Mouse (Mus musculus) cerebellum, adult 11-12 months (tissue): ENCODE data around the gene Epdr1.
"Not testable (repeated sequence)": the region's sequence is repeated elsewhere in the genome, so short reads cannot be mapped to it uniquely, and the experiment has no call there.

Experiments used
- DNase-seq: peaks from one replicate; pipeline ENCODE4 v3.0.0; 2022

The Epdr1 gene

DNA sequence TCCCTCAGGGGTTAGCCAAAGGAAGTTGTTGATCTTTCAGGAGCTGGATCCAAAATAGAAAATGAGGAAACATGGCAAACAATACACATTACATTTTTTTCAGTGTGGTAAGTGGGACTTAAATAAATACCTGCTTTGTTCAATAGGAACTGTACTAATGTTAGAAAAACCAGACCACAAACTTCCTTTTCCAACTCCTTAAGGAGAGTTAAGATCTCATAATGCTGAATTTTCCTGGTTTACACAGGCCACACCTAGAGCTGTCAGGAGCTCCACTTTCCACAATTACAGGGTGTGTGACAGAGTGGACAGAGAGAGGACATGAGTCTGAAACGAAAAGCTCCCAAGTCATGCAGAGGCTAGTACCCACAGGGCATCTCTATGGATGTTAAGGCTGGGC lies 16.0 kb downstream of the Epdr1 start:
- no peak for DNase-seq

- no peak for DNase-seq
Measured at GRCm38 (mm10) chr13:19602531-19602930, 17.2 kb downstream of the Epdr1 start.

- no peak for DNase-seq
Measured at GRCm38 (mm10) chr13:19599242-19599641, 20.5 kb downstream of the Epdr1 start.

DNA sequence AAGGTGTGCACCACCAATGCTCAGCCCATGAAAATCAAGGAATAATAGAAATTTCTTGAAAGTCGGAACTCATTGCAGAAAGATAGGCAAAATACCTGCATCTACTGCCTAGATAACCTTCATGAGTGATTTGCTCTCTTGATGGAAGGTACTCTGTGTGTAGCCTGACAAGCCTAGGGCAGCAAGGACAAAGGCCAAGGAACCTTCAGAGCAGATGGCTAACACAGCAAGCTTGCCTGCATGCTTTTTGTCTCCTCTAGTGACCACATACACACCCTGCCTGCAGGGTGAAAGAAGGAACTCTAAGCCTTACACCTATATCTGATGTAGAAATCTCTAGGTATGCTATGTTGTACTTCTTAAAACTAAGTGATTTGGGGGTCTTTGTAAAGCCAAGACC lies 24.6 kb downstream of the Epdr1 start:
- peak; percentile 23 for DNase-seq

DNA sequence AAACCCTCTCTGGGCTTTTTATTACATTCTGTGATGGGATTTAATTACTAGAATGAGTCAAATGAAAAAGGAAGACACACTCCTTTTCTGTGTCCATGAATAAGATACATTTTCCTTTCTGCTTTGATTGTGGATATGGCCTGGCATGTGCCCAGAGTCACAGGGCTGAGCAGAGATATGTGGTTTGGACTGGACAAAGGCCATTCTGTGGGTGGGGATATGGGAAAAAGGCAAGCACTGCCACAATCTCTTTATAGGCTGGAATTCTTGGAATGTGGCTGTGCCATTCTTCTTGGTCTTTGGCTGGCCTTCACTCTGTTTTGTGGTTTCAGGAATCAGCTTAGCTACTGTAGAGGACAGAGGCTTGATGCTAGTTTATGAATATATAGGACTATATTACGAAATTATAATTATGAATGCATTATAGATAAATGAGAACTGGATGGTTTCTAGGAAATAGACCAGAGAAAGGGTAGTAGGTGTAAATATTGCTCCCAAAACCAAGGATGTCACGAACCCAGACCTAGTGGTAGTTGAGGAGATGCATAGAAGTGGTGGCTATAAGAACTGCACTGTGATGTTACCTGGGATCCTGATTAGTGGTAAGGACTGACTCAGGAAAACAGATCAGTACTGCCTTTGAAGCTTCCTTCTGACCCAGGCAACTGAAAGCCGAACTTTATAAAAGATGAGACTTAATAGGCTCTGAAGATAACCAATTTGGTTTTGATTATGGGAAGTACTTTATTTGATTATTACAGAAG lies 28.5 kb downstream of the Epdr1 start:
- DNase-seq = no peak

DNA sequence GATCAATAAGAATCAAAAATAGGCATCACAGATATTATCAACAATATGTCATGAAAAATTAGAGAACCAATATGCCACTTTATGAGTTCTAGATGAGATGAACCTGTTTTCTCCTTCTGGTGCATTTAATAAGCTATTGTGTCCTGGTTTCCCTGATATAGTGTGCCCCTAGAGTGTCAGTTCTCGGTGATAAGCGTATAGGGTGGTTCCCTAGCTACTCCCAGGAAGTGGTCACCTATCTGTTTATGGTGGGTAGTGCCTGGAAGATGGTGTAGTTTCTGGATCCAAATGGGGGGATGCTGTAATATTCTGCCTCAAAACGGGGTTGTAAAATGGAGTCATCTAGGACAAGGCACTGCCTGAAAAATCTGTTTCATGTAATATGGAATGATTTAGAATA lies 43.8 kb downstream of the Epdr1 start:
- no peak for DNase-seq

- DNase-seq = not testable (repeated sequence)
Measured at GRCm38 (mm10) chr13:19574723-19575122, 45.0 kb downstream of the Epdr1 start.

GRCm38 (mm10) chr13:19570166-19570565 lies 49.6 kb downstream of the Epdr1 start:
- not testable (repeated sequence) for DNase-seq

DNA sequence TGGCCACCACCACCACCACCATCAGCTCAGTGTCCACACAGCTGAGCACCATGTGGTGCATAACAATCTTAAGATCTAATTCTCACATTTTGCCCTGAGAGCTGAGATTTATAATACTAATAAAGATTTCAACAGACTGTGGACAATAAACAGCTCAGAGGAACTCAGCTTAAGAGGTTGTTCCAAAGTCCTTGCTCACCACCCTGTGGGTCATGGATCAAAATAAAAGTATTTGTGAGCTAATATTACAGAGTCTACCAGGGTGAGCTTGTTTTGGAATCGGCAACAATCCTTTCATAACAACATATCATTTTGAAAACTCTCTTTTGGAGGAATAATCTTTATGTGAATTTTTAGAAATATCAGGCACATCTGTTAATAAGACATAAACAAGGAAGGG lies 57.2 kb downstream of the Epdr1 start:
- no peak for DNase-seq

DNA sequence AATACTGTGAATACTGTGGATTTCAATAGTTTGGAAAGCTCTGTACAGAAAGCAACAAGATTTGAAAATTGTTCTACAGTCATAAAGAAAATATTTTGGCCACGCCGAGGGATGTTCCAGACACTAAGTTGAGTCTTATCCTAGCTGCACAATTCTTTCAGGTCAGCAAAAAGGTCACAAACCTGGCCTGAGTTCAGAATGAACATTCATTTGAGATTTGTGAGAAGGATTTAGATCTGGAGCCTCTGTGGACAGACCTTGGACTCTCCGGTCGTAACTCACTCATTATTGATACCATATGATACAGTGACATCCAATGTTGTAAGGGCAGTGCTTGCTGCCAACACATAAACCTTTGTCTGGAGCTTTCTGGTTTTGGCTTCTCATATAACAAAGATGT lies 64.3 kb downstream of the Epdr1 start:
- DNase-seq = no peak
